Mouse (Mus musculus) lung, postnatal 14 days (tissue): ENCODE data around the gene Chchd10.

Experiments used
- DNase-seq: peaks from one replicate; pipeline ENCODE4 v3.0.0; 2021

The Chchd10 gene

DNA sequence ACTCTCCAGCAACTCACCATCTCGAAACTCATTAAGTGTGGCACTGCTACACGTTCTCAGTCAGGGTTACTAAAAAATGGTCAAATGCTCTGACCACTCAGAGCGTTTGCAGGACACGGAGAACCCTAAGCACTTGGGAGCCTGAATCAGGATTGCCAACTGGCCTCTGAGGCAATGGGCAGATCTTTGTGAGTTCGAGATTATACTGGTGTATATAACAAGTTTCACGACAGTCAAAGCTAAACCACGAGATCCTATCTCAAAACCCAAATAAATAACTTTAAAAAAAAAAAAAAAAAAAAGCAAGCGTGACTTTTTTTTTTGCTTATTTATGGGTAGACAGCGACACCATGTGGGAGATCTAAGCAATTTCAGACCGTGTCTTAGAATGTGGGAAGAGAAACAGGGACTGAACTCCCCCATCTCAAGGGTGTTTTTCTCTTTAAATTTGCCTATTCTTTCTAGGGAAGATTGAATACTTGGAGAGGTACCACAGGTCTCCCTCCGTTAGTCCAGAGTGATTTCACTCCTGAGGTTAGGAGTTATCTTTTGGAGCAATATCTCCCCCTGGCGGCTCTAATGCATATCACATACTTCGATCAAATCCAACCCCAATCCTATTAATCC lies 18.6 kb downstream of the Chchd10 start:
- peak; percentile 71 for DNase-seq

DNA sequence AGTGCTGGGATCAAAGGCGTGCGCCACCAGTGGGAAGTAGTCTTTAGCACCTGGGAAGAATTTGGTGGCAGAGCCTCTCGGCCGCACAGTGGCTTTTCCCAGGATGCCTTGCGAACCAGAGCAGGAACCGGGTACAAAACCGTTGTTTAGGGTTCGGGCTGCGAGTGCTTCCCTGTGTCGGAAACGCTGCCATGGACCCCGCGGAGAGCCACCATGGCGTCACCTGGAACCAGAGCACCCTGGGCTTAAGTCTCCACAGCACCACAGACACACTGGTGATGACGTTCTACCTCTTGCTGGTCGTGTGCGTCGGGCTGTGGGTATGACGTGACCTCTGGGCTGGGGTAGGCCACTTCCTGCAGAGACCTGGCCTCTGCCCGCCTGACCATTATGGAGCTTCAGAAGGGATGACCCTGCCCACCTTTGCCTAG lies 21.5 kb downstream of the Chchd10 start, which contains the start of gene Gm5134:
Gene Gm5134, plus strand, starts transcription at position 134 of the 431 bp plus-strand sequence.
- no peak for DNase-seq

DNA sequence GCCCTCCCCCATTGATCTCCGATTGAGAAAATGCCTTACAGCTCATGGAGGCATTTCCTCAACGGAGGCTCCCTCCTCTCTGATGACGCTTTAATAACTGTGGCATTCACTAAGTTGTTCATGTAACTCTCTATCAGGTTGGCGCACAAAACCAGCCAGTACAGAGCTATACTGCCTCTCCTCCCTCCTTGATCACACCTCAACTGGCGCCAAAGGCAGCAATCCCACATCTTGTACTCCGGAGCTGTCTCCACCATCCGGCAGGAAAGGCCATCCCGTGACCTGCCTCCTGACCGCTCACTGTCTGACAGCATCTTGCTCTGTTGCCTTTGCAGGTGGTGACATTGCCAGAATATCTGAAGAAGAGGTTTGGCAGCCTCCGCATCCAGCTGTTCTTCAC lies 40.9 kb downstream of the Chchd10 start:
- DNase-seq: no peak

DNA sequence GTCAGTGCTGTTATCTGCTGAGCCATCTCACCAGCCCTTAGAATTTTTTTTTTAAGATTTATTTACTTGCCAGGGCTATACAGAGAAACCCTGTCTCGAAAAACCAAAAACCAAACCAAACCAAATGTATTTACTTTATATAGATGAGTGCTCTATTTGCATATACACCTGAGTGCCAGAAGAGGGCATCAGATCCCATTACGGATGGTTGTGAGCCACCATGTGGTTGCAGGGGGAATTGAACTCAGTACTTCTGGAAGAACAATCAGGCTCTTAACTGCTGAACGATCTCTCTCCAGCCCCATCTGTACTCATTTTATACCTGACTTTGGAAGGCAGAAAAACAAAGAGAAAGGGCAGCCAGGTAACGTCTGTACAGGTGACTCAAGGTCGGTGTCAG lies 42.3 kb downstream of the Chchd10 start:
- DNase-seq: no peak

DNA sequence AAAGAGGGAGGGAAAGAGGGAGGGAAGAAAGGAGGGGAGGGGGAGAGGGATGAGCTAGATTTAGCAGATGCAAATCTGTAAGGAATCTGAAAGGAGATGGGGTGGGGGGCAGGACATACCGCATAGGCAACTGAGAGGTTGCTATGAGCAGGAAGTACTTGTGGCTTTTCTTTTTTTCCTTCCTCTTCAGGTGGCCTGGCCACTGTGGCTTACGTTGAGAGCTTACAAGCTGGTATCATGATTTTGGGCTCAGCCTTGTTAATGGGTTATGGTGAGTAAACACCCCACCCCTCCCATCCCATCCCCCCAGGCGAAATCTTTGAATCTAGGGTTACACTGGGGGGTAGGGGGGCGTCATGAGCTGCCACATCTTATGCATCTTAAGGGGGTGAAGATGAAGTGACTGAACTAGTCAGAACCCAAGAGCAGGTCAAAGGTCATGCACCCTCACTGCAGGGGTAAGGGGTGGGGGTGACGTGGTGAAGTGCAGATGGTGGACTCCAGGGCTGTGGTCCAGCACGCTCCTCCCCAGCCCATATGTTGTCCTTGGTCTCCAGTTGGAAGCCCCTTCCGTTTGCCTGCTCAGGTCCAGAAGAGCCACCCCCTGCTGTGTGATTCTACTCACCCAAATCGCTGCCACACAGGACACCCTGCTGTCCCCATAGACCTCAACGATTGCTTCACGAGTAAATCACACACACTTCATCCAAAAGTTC lies 45.3 kb downstream of the Chchd10 start:
- no peak for DNase-seq

DNA sequence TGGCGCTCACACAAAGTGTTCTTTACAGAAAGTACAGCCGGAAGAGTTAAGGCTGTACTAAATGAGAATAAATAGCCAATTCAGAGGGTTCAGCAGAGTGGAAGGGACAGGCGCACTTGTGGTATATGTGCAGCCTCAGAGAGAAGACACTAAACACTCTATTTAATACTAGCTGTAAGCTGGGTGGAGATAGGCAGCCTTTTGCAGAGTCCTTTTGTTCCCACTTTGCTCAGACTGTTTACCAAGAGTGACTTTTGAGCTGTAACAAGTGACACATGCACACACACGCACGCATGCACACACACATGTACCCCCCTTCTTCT lies 45.9 kb downstream of the Chchd10 start:
- no peak for DNase-seq

DNA sequence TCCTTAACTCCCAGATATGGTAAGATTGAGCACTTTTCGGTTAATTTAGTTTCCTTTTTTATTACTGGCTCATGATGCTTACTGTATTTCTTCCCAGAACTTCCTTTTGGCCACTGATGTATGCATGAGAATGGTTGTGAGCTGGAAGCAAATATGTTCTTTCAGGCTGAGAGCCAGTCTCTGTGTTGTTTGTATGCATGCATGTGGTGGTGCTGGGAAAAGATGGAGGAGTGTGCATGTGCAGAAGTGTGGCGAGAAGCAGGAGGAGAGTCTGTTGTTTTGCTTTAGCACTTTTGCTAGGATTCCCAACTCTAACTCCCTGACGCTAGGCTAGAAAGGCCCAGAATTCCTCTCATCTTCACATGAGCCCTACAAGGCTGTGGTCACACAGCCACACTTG lies 46.5 kb downstream of the Chchd10 start:
- no peak for DNase-seq
